Mouse (Mus musculus): Measurements from ENCODE around the gene Slc26a8.

- no peak for TF ChIP-seq CTCF (IDR thresholded peaks at IDR 0.05; ENCODE audit: low read depth, low read length)
- TF ChIP-seq TAL1 (conservative IDR thresholded peaks at IDR 0.05; ENCODE audit: low read depth, low read length), result no peak
These were observed 76.9 kb downstream of the Slc26a8 start for GRCm38 (mm10) chr17:28613096-28613495.

Measured in G1E (cell line).